Comparison of ENCODE assay signal across 8 mouse cellular contexts in genomic region chr2:71388951-71389763, GRCm38 (mm10). TPM values are rescaled to one million over a fixed set of nuclear protein-coding genes. Genes with fewer than 3 reads are reported as not detected.
DNase-seq lines count a peak whose midpoint lies in the region; ATAC-seq lines count a peak whose summit lies in the region.

Hat1 (plus strand) TSS chr2:71388958.

- peak; percentile 100 for ATAC-seq in erythroid progenitor cell, adult 5-6 weeks (replicated peaks; ENCODE audit: low FRiP score, poor library complexity, severe bottlenecking)
- ATAC-seq in heart, embryonic 13.5 days (ENCODE audit: extremely low read depth, insufficient number of reproducible peaks, low FRiP score, low TSS enrichment): peak; percentile 96
- ATAC-seq in liver, embryonic 12.5 days: peak; percentile 97
- ATAC-seq in stomach, embryonic 15.5 days (ENCODE audit: insufficient read depth, low FRiP score, low read depth): peak; percentile 98

- H3K4me1 ChIP-seq in heart, embryonic 13.5 days: peaks cover 12% of the 10 kb centered on the region
- peaks cover 20% of the 10 kb centered on the region for H3K4me1 ChIP-seq in liver, embryonic 12.5 days
- peaks cover 9% of the 10 kb centered on the region; the same call in 1 of the 2 replicates for H3K4me1 ChIP-seq in stomach, embryonic 15.5 days

- no peaks in the 10 kb centered on the region for H3K9me3 ChIP-seq in heart, embryonic 13.5 days
- H3K9me3 ChIP-seq in liver, embryonic 12.5 days (replicated peaks): no peaks in the 10 kb centered on the region
- no peaks in the 10 kb centered on the region for H3K9me3 ChIP-seq in stomach, embryonic 15.5 days

- H3K27ac ChIP-seq in heart, embryonic 13.5 days (replicated peaks): peak within 1 kb of the TSS; percentile 88
- peak within 1 kb of the TSS; percentile 86 for H3K27ac ChIP-seq in liver, embryonic 12.5 days
- H3K27ac ChIP-seq in stomach, embryonic 15.5 days: peak within 1 kb of the TSS; percentile 79

- H3K36me3 ChIP-seq in heart, embryonic 13.5 days: peaks cover 30% of the 10 kb centered on the region
- peaks cover 34% of the 10 kb centered on the region for H3K36me3 ChIP-seq in liver, embryonic 12.5 days
- no peaks in the 10 kb centered on the region for H3K36me3 ChIP-seq in stomach, embryonic 15.5 days

- H3K27me3 ChIP-seq in heart, embryonic 13.5 days (replicated peaks): no peaks in the 10 kb centered on the region
- H3K27me3 ChIP-seq in liver, embryonic 12.5 days (replicated peaks): no peaks in the 10 kb centered on the region
- H3K27me3 ChIP-seq in stomach, embryonic 15.5 days (replicated peaks): no peaks in the 10 kb centered on the region

- peak; percentile 98 for DNase-seq in CD4-positive helper T cell, adult 2 months (ENCODE audit: low read depth, low spot score)
- peak; percentile 87 for DNase-seq in brain, embryonic 18.5 days (ENCODE audit: low read depth, low spot score)
- peak; percentile 98 for DNase-seq in kidney, postnatal 10 days
- peak; percentile 94 to 95 for DNase-seq in natural killer cell, adult 2 months (ENCODE audit: low spot score in 2 of 2)

- H3K4me3 ChIP-seq in heart, embryonic 13.5 days: peak within 1 kb of the TSS; percentile 96
- peak within 1 kb of the TSS; percentile 96 for H3K4me3 ChIP-seq in liver, embryonic 12.5 days
- peak within 1 kb of the TSS; percentile 95 for H3K4me3 ChIP-seq in stomach, embryonic 15.5 days (replicated peaks)

- WGBS in heart, embryonic 13.5 days: under 1% methylated on average over 66 of the region's 66 CpGs
- under 1% methylated on average over 66 of the region's 66 CpGs for WGBS in liver, embryonic 12.5 days (ENCODE audit: insufficient replicate concordance)
- under 1% methylated on average over 66 of the region's 66 CpGs for WGBS in stomach, embryonic 15.5 days

- peak within 1 kb of the TSS; percentile 94 for H3K9ac ChIP-seq in heart, embryonic 13.5 days
- peak within 1 kb of the TSS; percentile 89 for H3K9ac ChIP-seq in liver, embryonic 12.5 days
- peak within 1 kb of the TSS; percentile 81 for H3K9ac ChIP-seq in stomach, embryonic 15.5 days

- H3K4me2 ChIP-seq in heart, embryonic 13.5 days: peak within 1 kb of the TSS; percentile 78
- H3K4me2 ChIP-seq in liver, embryonic 12.5 days: peak within 1 kb of the TSS; percentile 76
- peak within 1 kb of the TSS; percentile 69 for H3K4me2 ChIP-seq in stomach, embryonic 15.5 days

RNA-seq across cellular contexts. Expression of gene Hat1, which starts in this region (rescaled TPM):
- total RNA-seq in erythroid progenitor cell, adult 5-6 weeks (2015; ENCODE audit: low replicate concordance): 85.9 and 159 TPM in 2 replicates
- total RNA-seq in erythroid progenitor cell, adult 5-6 weeks (2017; ENCODE audit: low replicate concordance): 84.1 and 89.0 TPM in 2 replicates
- polyA plus RNA-seq in heart, embryonic 13.5 days (2015; fragmentation: Nextera tagmentation; extraction: Ambion mirVana): 117 and 133 TPM in 2 replicates
- 162 and 165 TPM in 2 replicates for polyA plus RNA-seq in liver, embryonic 12.5 days (2016; fragmentation: Nextera tagmentation; extraction: Ambion mirVana)
- polyA plus RNA-seq in stomach, embryonic 15.5 days (2015; fragmentation: Nextera tagmentation; extraction: Ambion mirVana): 111 and 116 TPM in 2 replicates

Comparison
In these comparisons a context has a peak if more than half of its experiments do, and no peak if none do; other contexts are left out.
1. Peak in every context shown above with its lines: DNase-seq, ATAC-seq, H3K4me3 ChIP-seq and H3K27ac ChIP-seq.